Mouse (Mus musculus) megakaryocyte, adult 5-6 weeks (primary cell): ENCODE measurements around the gene Hsd17b2. TPM values are rescaled to one million over a fixed set of nuclear protein-coding genes. Genes with fewer than 3 reads are reported as not detected.

Experiments used
- total RNA-seq, 2 experiments: library from RNA; stranded (forward) in 1 of 2; stranded (reverse) in 1 of 2; fragments of 153-499, 151-499 nt in 1 of 2; fragments of 221-1000, 200-1000 nt in 1 of 2; gene quantifications; 2 replicates each; pipeline versions ENCODE4 v1.2.3 to v1.2.4; 2015 to 2017

The Hsd17b2 gene
- total RNA-seq, 2 experiments from 2014 or later: not detected

Other genes starting within 250 kb of the Hsd17b2 start
- 104 and 105 TPM in 2 replicates for gene Plcg2, start 203.6 kb upstream of the Hsd17b2 start, total RNA-seq (2015)
- gene Plcg2, start 203.6 kb upstream of the Hsd17b2 start, total RNA-seq (2017): 164 and 180 TPM in 2 replicates
- gene Sdr42e1, start 28.2 kb upstream of the Hsd17b2 start, total RNA-seq (2015): 2.3 and 3.1 TPM in 2 replicates
- gene Sdr42e1, start 28.2 kb upstream of the Hsd17b2 start, total RNA-seq (2017): 3.3 and 4.1 TPM in 2 replicates
- gene Mphosph6, start 100.0 kb downstream of the Hsd17b2 start, total RNA-seq (2015): 31.7 and 32.5 TPM in 2 replicates
- gene Mphosph6, start 100.0 kb downstream of the Hsd17b2 start, total RNA-seq (2017): 25.1 and 33.8 TPM in 2 replicates